Mouse (Mus musculus) CH12.LX (cell line): ENCODE data around the gene Ccdc185. TPM values are rescaled to one million over a fixed set of nuclear protein-coding genes. Genes with fewer than 3 reads are reported as not detected.
A peak's percentile ranks its signal among the peaks of the same experiment; 100 is the strongest.

ENCODE experiments used
- DNase-seq: peaks from one replicate; pipeline ENCODE4 v3.0.0-alpha.2; 2013; ENCODE audit errors: extremely low read depth
- H3K27ac ChIP-seq: 2 replicates; pipeline ENCODE4 v1.5.1; 2012; ENCODE audit warnings: low read depth, mild to moderate bottlenecking, control low read depth, moderate library complexity; ENCODE audit not compliant: insufficient read depth
- H3K27me3 ChIP-seq: replicated peaks from 2 replicates; pipeline ENCODE3; 2012; ENCODE audit warnings: inconsistent platforms
- H3K36me3 ChIP-seq, 2 experiments: replicated peaks in 1 of 2; 2 replicates each; pipeline versions ENCODE3 to v1.6.1; 2012; ENCODE audit warnings: inconsistent platforms in 1 of 2, low read length in 1 of 2, mild to moderate bottlenecking in 1 of 2, mixed read lengths in 1 of 2, moderate library complexity in 1 of 2; ENCODE audit not compliant: control insufficient read depth in 1 of 2, insufficient read depth in 1 of 2
- H3K4me1 ChIP-seq, 2 experiments: 2 replicates each; pipeline ENCODE4 v1.6.1; 2012; ENCODE audit warnings: inconsistent platforms in 1 of 2, moderate library complexity in 1 of 2; ENCODE audit not compliant: insufficient read depth in 2 of 2, control insufficient read depth in 1 of 2
- H3K4me2 ChIP-seq: 2 replicates; pipeline ENCODE4 v1.6.1; 2012; ENCODE audit warnings: low read depth, mild to moderate bottlenecking, control low read depth; ENCODE audit not compliant: poor library complexity, insufficient read depth, severe bottlenecking
- H3K4me3 ChIP-seq, 3 experiments: fragments of 150-350 bp in 1 of 3; sonication (generic) in 1 of 3; replicated peaks in 1 of 3; 2 replicates each; pipeline versions ENCODE3 to v1.5.1; 2011 to 2012; ENCODE audit warnings: low read depth in 2 of 3, low read length in 2 of 3, mild to moderate bottlenecking in 2 of 3, moderate library complexity in 2 of 3, control low read depth in 1 of 3, improper control_type of control experiment in 1 of 3, inconsistent platforms in 1 of 3, mixed read lengths in 1 of 3; ENCODE audit not compliant: poor library complexity in 1 of 3
- H3K79me2 ChIP-seq: replicated peaks from 2 replicates; pipeline ENCODE4 v1.6.1; 2012; ENCODE audit warnings: mild to moderate bottlenecking, moderate library complexity; ENCODE audit not compliant: control insufficient read depth, poor library complexity, insufficient read depth, severe bottlenecking; ENCODE audit errors: extremely low read depth
- H3K9ac ChIP-seq: 2 replicates; pipeline ENCODE4 v1.6.1; 2012; ENCODE audit warnings: low read depth, mild to moderate bottlenecking, control low read depth, moderate library complexity; ENCODE audit not compliant: insufficient read depth
- H3K9me3 ChIP-seq: replicated peaks from 2 replicates; pipeline ENCODE3; 2012; ENCODE audit warnings: low read length, inconsistent platforms, mixed read lengths
- BHLHE40 ChIP-seq: IDR thresholded peaks from 2 replicates; pipeline ENCODE4 v1.6.1; 2011; ENCODE audit warnings: mild to moderate bottlenecking, low read depth, low read length, improper control_type of control experiment
- CHD2 ChIP-seq: IDR thresholded peaks from 2 replicates; pipeline ENCODE4 v1.6.1; 2011; ENCODE audit warnings: low read length, improper control_type of control experiment
- CTCF ChIP-seq, 2 experiments: IDR thresholded peaks in 1 of 2; conservative IDR thresholded peaks in 1 of 2; 2 replicates each; pipeline ENCODE4 v1.5.1; 2011 to 2012; ENCODE audit warnings: low read depth in 2 of 2, low read length in 2 of 2, improper control_type of control experiment in 1 of 2, inconsistent platforms in 1 of 2, mild to moderate bottlenecking in 1 of 2, moderate library complexity in 1 of 2
- ELF1 ChIP-seq: IDR thresholded peaks from 2 replicates; pipeline ENCODE4 v1.6.1; 2014; ENCODE audit warnings: low read depth, mild to moderate bottlenecking, inconsistent platforms, low read length, improper control_type of control experiment
- ETS1 ChIP-seq: conservative IDR thresholded peaks from 2 replicates; pipeline ENCODE4 v1.6.1; 2012; ENCODE audit warnings: low read depth, mild to moderate bottlenecking, inconsistent platforms, low read length, improper control_type of control experiment, moderate library complexity
- IRF4 ChIP-seq: IDR thresholded peaks from 2 replicates; pipeline ENCODE4 v1.6.1; 2014; ENCODE audit warnings: low read depth, mild to moderate bottlenecking, inconsistent platforms, low read length, improper control_type of control experiment
- JUND ChIP-seq: conservative IDR thresholded peaks from 2 replicates; pipeline ENCODE4 v1.6.1; 2011; ENCODE audit warnings: low read depth, low read length, improper control_type of control experiment
- MEF2A ChIP-seq: IDR thresholded peaks from 2 replicates; pipeline ENCODE4 v1.6.1; 2014; ENCODE audit warnings: low read depth, mild to moderate bottlenecking, inconsistent platforms, low read length, improper control_type of control experiment, borderline replicate concordance
- MYC ChIP-seq: IDR thresholded peaks from 2 replicates; pipeline ENCODE4 v1.6.1; 2011; ENCODE audit warnings: low read depth, mild to moderate bottlenecking, improper control_type of control experiment, low read length
- NELFE ChIP-seq: IDR thresholded peaks from 2 replicates; pipeline ENCODE4 v1.6.1; 2011; ENCODE audit warnings: low read depth, low read length, improper control_type of control experiment
- NRF1 ChIP-seq: IDR thresholded peaks from 2 replicates; pipeline ENCODE4 v1.6.1; 2014; ENCODE audit warnings: low read depth, mild to moderate bottlenecking, inconsistent platforms, low read length, improper control_type of control experiment, moderate library complexity
- PAX5 ChIP-seq: IDR thresholded peaks from 2 replicates; pipeline ENCODE4 v1.6.1; 2012; ENCODE audit warnings: low read length, inconsistent platforms, mixed read lengths
- RAD21 ChIP-seq: IDR thresholded peaks from 2 replicates; pipeline ENCODE4 v1.6.1; 2011; ENCODE audit warnings: low read depth, mild to moderate bottlenecking, low read length, improper control_type of control experiment, moderate library complexity
- RCOR1 ChIP-seq: conservative IDR thresholded peaks from 2 replicates; pipeline ENCODE4 v1.6.1; 2012; ENCODE audit warnings: low read depth, mild to moderate bottlenecking, inconsistent platforms, low read length, improper control_type of control experiment
- USF2 ChIP-seq: conservative IDR thresholded peaks from 2 replicates; pipeline ENCODE4 v1.6.1; 2011; ENCODE audit warnings: low read depth, low read length, improper control_type of control experiment
- ZC3H11A ChIP-seq: IDR thresholded peaks from 2 replicates; pipeline ENCODE4 v1.6.1; 2012; ENCODE audit warnings: low read depth, mild to moderate bottlenecking, inconsistent platforms, low read length, improper control_type of control experiment
- ZKSCAN1 ChIP-seq: IDR thresholded peaks from 2 replicates; pipeline ENCODE4 v1.6.1; 2012; ENCODE audit warnings: low read depth, inconsistent platforms, low read length, improper control_type of control experiment, borderline replicate concordance
- ZMIZ1 ChIP-seq: IDR thresholded peaks from 2 replicates; pipeline ENCODE4 v1.6.1; 2012; ENCODE audit warnings: low read depth, mild to moderate bottlenecking, inconsistent platforms, low read length, improper control_type of control experiment
- dilution Hi-C: fragments of 300-500 bp; cut with MboI; formaldehyde crosslinking; loops from 2 replicates; pipeline ENCODE4 v1.14.3; 2020; ENCODE audit warnings: low sequenced_read_pairs; ENCODE audit not compliant: extremely low pct_unique_long_range_greater_than_20kb, extremely low pct_ligation_motif_present
- in situ Hi-C: fragments of 300-500 bp; cut with MboI; formaldehyde crosslinking; loops from 3 replicates; pipeline ENCODE4 v1.14.3; 2019; ENCODE audit warnings: low sequenced_read_pairs, low pct_ligation_motif_present, low pct_unique_long_range_greater_than_20kb, mixed read lengths
- polyA plus RNA-seq: library from polyadenylated mRNA; unstranded; fragments of >175 nt; gene quantifications from 2 replicates; pipeline ENCODE4 v1.2.1, GENCODE M21; 2012; ENCODE audit warnings: low read depth; ENCODE audit not compliant: insufficient read length
- total RNA-seq, 2 experiments: library from RNA; depleted of rRNA; stranded (reverse); fragments of 300-350 nt in 1 of 2; fragments of >200 nt in 1 of 2; gene quantifications; 2 replicates each; pipeline ENCODE4 v1.2.3; 2012 to 2014

The Ccdc185 gene
- total and polyA plus RNA-seq, 3 experiments = not detected

- in situ Hi-C loops = loop anchor here (25.0 kb wide), 1 partner anchor 225 kb away; the partner anchor contains the start of gene Capn8
- dilution Hi-C loops = no loop called here
- H3K4me3 ChIP-seq = no peak overlapping the region
These were observed 38.0 kb upstream of the Ccdc185 start for GRCm38 (mm10) chr1:182787030-182787429.

DNA sequence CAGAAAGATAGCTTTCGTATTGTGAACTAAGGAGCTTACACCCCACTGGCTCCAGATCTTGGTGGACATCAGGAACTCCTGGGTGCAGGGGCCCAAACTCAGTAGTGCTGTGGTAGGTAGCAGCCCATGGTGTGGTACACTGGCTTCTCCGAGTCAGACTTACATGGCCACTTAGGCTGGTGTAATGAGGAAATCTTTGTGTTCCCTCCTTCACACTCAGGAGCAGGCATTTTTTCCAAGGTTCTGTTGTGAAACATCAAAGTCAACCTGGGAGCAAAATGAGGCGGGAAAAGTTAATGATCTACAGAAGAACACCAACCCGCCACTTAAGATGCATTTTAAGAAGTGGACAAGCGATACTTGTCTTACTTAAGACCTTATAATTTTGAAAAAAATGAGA, 36.5 kb upstream of the Ccdc185 start:
- H3K79me2 ChIP-seq = no peaks in the 10 kb centered on the region
- no peak for DNase-seq
- dilution Hi-C loops = no loop called here
- TF ChIP-seq ZMIZ1 = no peak
- TF ChIP-seq ZC3H11A = no peak
- no peak for TF ChIP-seq CHD2
- TF ChIP-seq JUND = no peak
- no peak for TF ChIP-seq ELF1
- TF ChIP-seq, all 38 proteins: peak for 0
- H3K27ac ChIP-seq = no peak overlapping the region
- peaks cover 0 to 7% of the 10 kb centered on the region in 2 experiments; a peak in 2 of 4 replicates for H3K4me1 ChIP-seq
- H3K36me3 ChIP-seq = no peaks in the 10 kb centered on the region
- H3K4me3 ChIP-seq = no peak overlapping the region
- no peaks in the 10 kb centered on the region for H3K27me3 ChIP-seq
- in situ Hi-C loops = loop anchor here (25.0 kb wide), 1 partner anchor 223 kb away; the partner anchor contains the start of gene Capn8
- no peak overlapping the region for H3K4me2 ChIP-seq
- no peaks in the 10 kb centered on the region for H3K9me3 ChIP-seq
- H3K9ac ChIP-seq = no peak overlapping the region

More at GRCm38 (mm10) chr1:182787030-182787429, 38.0 kb upstream of the Ccdc185 start:
- H3K36me3 ChIP-seq = no peaks in the 10 kb centered on the region
- H3K9me3 ChIP-seq = no peaks in the 10 kb centered on the region
- no peaks in the 10 kb centered on the region for H3K27me3 ChIP-seq
- no peak overlapping the region for H3K27ac ChIP-seq
- no peak overlapping the region for H3K4me2 ChIP-seq
- no peaks in the 10 kb centered on the region for H3K79me2 ChIP-seq
- peak; percentile 21 for DNase-seq
- no peak; the same call in none of the 2 replicates for TF ChIP-seq RAD21
- TF ChIP-seq ZKSCAN1 = no peak
- TF ChIP-seq CTCF (conservative IDR thresholded peaks at IDR 0.05 in 1 of 2, IDR thresholded peaks at IDR 0.05 in 1 of 2; ENCODE audit: low read depth in 2 of 2, low read length in 2 of 2) = peak; percentile 11 to 44; a peak in 2 of 4 replicates
- no peak overlapping the region for H3K9ac ChIP-seq
- H3K4me1 ChIP-seq = peaks cover 0 to 15% of the 10 kb centered on the region in 2 experiments; a peak in 2 of 4 replicates

DNA sequence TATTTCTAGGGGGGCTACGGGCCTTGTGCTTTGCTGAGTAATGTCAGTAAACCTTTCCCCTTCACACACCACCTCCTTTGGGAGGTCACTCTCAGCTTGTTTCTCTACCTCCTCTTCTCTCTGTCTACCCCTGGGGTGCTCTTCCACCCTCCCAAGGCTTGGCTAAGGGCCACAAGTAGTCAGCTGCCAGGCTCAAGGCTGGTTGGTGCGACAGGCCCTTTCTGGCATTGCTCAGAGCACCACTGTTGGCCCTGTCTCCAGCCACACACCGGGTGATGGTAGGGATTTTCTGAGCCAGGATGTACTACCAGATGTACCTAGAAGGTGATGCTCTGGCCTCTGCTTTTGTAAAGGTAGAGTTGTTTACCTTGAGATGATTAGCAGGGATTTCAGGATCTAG, 35.8 kb upstream of the Ccdc185 start:
- H3K4me1 ChIP-seq = peaks cover 0 to 7% of the 10 kb centered on the region in 2 experiments; a peak in 2 of 4 replicates
- no peak for TF ChIP-seq ETS1
- TF ChIP-seq IRF4 = no peak
- no peak for TF ChIP-seq RCOR1
- TF ChIP-seq MYC = no peak
- no peak for TF ChIP-seq BHLHE40
- no peak for TF ChIP-seq PAX5
- TF ChIP-seq USF2 = no peak
- TF ChIP-seq CHD2 = no peak
- TF ChIP-seq NRF1 = no peak
- TF ChIP-seq MEF2A = no peak
- no peak for TF ChIP-seq ZKSCAN1
- no peak for TF ChIP-seq ELF1
- no peak for TF ChIP-seq NELFE
- TF ChIP-seq, all 38 proteins: peak for 0
- H3K4me3 ChIP-seq = no peak overlapping the region
- H3K9me3 ChIP-seq = no peaks in the 10 kb centered on the region
- no peaks in the 10 kb centered on the region for H3K27me3 ChIP-seq
- H3K36me3 ChIP-seq = no peaks in the 10 kb centered on the region
- dilution Hi-C loops = no loop called here
- H3K79me2 ChIP-seq = no peaks in the 10 kb centered on the region
- H3K9ac ChIP-seq = no peak overlapping the region
- no peak for DNase-seq
- in situ Hi-C loops = loop anchor here (25.0 kb wide), 1 partner anchor 222 kb away; the partner anchor contains the start of gene Capn8
- no peak overlapping the region for H3K27ac ChIP-seq
- no peak overlapping the region for H3K4me2 ChIP-seq
